In the genomic region with DNA sequence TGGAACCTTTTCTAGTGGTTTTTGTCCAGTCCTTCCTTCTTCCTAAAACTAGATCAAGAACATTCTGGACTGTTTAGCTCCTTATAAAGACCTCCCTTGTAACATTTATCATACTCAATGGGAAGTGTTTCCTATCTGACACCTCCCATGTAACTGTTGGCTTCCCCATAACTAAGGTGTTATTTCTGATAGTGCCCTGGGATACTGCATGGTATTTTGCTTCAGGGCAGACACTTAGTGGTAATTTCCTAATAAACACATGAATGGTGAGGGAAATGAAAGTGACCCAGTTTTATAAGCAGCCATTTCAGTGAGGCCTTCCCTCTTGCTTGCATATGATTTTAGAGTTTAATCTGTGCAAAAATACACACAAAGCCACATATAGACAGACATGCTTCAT, we compare ENCODE assay signal across 21 mouse cellular contexts. TPM values are rescaled to one million over a fixed set of nuclear protein-coding genes. Genes with fewer than 3 reads are reported as not detected.
"Had no signal": no experiment of that assay in that cellular context is flagged by ENCODE, and none has a peak within 500 bp of the region (broad histone marks: within the 10 kb centered on the region; RNA-seq: fewer than 3 reads in every experiment).

No protein-coding gene starts in this region.

- H3K9me3 ChIP-seq: kidney, embryonic 15.5 days; limb, embryonic 13.5 days; liver, embryonic 13.5 days; midbrain, embryonic 15.5 days; neural tube, embryonic 13.5 days had no signal

- H3K9ac ChIP-seq: kidney, embryonic 15.5 days; limb, embryonic 13.5 days; liver, embryonic 13.5 days; midbrain, embryonic 15.5 days; neural tube, embryonic 13.5 days had no signal

- H3K36me3 ChIP-seq: kidney, embryonic 15.5 days; limb, embryonic 13.5 days; liver, embryonic 13.5 days; midbrain, embryonic 15.5 days; neural tube, embryonic 13.5 days had no signal

- H3K27ac ChIP-seq: kidney, embryonic 15.5 days; limb, embryonic 13.5 days; liver, embryonic 13.5 days; midbrain, embryonic 15.5 days; neural tube, embryonic 13.5 days had no signal

- H3K4me3 ChIP-seq: kidney, embryonic 15.5 days; limb, embryonic 13.5 days; liver, embryonic 13.5 days; midbrain, embryonic 15.5 days; neural tube, embryonic 13.5 days had no signal

- H3K4me2 ChIP-seq: kidney, embryonic 15.5 days; limb, embryonic 13.5 days; liver, embryonic 13.5 days; midbrain, embryonic 11.5 days; midbrain, embryonic 15.5 days; neural tube, embryonic 13.5 days had no signal

- ATAC-seq: lung, postnatal 0 days; midbrain, embryonic 15.5 days had no signal

- H3K27me3 ChIP-seq: midbrain, embryonic 15.5 days had no signal

- DNase-seq: kidney, adult 2 months; kidney, postnatal 14 days; left cerebral cortex, postnatal 4 days; liver, embryonic 13.5 days; lung, adult 2 months; lung, postnatal 36 days; right cerebral cortex, postnatal 14 days; thymus, adult 18-20 months had no signal

RNA-seq across cellular contexts. Expression of gene Prss2, which starts 19.2 kb away (rescaled TPM):
- total RNA-seq: layer of hippocampus, adult 8-10 months; layer of hippocampus, postnatal 14 days; left cerebral cortex, adult 18-20 months; left cerebral cortex, postnatal 10 days; left cerebral cortex, postnatal 4 days; megakaryocyte, adult 5-6 weeks; monocyte, adult 5-6 weeks had no signal
- polyA plus RNA-seq: kidney, adult 2 months; kidney, embryonic 15.5 days; limb, embryonic 13.5 days; liver, embryonic 13.5 days; lung, postnatal 0 days; midbrain, embryonic 11.5 days; midbrain, embryonic 15.5 days; neural tube, embryonic 13.5 days; stomach, embryonic 14.5 days had no signal
